Mouse (Mus musculus): ENCODE measurements around the gene Pbxip1.
A peak's percentile ranks its signal among the peaks of the same experiment; 100 is the strongest.

Pbxip1 gene

DNA sequence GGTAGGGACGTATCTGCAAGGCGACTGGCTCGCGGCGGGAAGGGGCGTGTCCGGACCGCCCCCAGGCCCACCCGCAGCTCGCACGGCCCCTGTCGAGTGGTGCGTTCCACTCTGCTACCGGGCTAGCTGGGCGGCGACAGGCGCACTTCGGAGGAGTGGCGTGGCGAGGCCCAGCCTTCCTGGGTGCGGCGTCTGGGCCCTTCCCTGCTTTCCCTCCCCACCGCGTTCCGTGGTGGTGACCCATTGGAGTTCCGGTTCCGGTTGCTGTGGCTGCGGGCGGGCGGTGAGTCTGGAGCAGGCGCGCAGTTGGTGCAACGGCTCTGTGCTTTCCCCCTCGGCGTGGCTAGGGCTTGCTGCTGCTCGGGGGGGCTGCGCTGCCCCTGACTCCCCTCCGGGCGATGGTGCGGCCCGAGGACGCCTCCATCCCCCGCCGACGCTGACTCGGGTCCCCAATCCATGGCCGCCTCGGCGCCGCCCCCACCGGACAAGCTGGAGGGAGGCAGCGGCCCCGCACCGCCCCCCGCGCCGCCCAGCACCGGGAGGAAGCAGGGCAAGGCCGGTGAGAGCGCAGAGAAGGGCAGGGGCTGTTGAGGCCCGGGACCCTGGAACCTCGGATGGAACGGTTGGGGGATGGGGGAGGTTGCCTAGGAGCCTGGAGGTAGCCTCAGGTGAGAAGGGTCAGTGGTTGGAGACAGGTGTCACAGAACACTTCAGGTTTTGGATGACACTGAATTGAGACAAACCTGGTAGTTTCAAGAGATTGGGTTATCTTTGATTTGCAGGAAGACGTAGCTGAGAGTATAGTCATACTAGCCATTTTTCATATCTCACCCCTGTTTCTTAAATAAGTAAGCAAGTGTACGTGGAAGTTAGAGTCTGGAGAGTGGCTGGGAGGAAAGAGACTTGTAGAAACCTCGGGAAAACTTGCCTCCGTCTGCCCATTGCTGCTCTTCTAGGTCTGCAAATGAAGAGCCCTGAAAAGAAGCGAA lies 6.0 kb upstream of the Pbxip1 start, which contains the start of gene Pygo2:
Gene Pygo2, plus strand, starts transcription at position 44 of the 989 bp plus-strand sequence.
- DNase-seq (ENCODE audit: low spot score in 2 of 2): peak; percentile 78 to 90

- no peak for DNase-seq (ENCODE audit: low spot score in 2 of 2)
These were observed 3.9 kb upstream of the Pbxip1 start for GRCm38 (mm10) chr3:89432606-89433005.

DNA sequence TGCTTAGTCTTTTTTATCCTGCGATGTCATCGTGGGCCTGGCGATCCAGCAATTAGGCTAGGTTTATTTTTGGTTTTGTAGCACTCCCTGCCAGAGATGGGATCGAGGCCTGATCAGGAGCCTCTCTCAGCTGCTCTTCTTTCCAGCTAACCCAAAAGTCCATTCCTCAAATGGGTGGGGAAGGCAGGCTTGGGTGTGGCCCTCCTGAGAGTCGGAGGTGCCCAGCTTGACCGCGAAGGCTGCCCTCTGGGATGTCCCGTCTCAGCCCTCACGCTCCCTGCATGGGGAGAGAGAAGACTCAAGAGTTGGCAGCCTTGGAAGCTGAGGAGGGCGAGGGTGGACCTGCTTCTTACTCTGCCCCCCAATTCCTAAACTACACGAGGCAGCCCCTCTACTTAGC lies 2.0 kb upstream of the Pbxip1 start:
- DNase-seq (ENCODE audit: low spot score in 2 of 2): no peak

GRCm38 (mm10) chr3:89435041-89435440 lies 1.5 kb upstream of the Pbxip1 start:
- DNase-seq (ENCODE audit: low spot score in 2 of 2): no peak

DNA sequence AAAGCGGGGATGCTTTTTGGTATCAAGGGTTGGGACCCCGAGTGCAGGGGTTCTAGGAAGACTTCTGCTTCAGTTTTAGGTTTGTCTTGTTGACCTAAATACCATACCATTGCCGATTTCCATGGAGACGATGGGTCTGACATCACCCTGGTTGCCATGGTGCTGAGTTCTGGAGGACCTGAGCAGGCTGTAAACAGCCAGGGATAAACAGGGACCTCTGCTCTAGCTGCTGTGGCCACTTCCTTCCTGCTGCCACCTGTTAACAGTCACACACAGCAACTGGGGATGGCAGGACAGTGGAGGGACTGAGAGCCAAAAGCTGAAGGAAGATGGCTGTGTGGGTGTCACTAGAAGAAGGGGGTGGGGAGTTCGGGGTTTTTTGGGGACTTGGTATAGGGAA lies 763 bp downstream of the Pbxip1 start:
- no peak for DNase-seq (ENCODE audit: low spot score in 2 of 2)

- DNase-seq (ENCODE audit: low spot score in 2 of 2): no peak
These were observed 4.2 kb downstream of the Pbxip1 start for GRCm38 (mm10) chr3:89440691-89441090.

DNA sequence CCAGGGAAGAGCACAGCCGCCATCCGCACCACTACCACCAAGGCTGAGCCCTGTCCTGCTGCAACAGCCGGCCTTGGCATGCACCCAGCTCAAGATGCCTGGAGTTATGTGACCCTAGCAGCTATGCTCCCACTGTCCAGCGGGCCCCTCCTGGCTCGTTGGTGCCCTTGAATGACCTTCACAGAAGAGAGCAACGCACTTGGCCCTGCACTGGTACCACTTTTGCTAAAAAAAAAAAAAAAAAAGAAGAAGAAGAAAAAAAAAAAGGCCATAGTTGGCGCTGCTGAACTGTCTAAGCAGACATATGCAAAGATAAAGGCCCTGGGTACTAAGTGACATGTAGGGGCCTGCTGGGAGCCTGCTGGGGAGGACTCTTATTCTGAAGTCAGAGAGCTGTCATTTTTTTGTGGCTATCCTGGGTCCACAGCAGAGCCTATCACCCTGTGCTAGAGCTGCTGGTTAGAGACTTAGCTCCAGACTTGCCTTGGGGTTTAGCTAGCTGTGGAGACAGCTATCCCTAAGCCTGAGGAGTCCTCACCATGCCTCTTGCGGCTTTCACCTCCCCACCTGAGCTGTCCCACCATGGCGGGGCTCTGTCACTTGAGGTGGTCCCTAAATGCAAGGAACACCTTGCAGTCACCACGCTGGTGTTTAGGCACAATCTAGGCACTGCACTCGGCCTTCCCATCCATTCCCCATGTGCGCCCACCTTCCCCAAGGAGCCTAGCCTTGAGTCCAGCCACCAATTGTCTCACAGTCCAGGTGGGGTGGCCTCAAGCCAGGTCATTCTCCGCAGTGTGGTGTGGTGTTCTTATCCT lies 12.4 kb downstream of the Pbxip1 start:
- DNase-seq (ENCODE audit: low spot score in 2 of 2): peak in 1 of 2 experiments; percentile 57

GRCm38 (mm10) chr3:89449541-89449940 lies 13.0 kb downstream of the Pbxip1 start:
- DNase-seq (ENCODE audit: low spot score in 2 of 2): peak; percentile 76 to 88

DNA sequence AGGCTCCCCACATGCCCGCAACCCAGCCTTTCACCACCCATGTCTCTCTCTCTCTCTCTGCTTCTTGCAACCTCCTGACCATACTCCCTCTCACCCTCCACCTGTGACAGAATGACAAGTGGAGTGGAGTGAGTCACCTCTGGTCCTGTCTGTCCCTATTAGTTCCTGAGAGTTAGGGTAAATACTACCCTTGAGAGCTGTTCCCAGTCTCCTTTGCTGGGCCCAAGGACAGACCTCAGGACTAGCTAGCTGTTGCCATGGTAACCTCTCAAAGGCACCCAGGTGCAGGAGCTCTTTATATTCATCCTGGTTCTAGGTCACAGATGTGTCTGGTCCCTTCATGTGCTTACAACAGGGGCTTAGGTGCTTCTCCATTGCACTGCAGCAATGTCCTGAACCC lies 15.4 kb downstream of the Pbxip1 start:
- no peak for DNase-seq (ENCODE audit: low spot score in 2 of 2)

- no peak for DNase-seq (ENCODE audit: low spot score in 2 of 2)
These were observed 18.1 kb downstream of the Pbxip1 start, which contains the start of gene Pmvk for GRCm38 (mm10) chr3:89454401-89455177. Gene Pmvk (plus strand): TSS chr3:89454541.

GRCm38 (mm10) chr3:89455786-89456285 lies 19.3 kb downstream of the Pbxip1 start:
- DNase-seq (ENCODE audit: low spot score in 2 of 2): no peak

DNA sequence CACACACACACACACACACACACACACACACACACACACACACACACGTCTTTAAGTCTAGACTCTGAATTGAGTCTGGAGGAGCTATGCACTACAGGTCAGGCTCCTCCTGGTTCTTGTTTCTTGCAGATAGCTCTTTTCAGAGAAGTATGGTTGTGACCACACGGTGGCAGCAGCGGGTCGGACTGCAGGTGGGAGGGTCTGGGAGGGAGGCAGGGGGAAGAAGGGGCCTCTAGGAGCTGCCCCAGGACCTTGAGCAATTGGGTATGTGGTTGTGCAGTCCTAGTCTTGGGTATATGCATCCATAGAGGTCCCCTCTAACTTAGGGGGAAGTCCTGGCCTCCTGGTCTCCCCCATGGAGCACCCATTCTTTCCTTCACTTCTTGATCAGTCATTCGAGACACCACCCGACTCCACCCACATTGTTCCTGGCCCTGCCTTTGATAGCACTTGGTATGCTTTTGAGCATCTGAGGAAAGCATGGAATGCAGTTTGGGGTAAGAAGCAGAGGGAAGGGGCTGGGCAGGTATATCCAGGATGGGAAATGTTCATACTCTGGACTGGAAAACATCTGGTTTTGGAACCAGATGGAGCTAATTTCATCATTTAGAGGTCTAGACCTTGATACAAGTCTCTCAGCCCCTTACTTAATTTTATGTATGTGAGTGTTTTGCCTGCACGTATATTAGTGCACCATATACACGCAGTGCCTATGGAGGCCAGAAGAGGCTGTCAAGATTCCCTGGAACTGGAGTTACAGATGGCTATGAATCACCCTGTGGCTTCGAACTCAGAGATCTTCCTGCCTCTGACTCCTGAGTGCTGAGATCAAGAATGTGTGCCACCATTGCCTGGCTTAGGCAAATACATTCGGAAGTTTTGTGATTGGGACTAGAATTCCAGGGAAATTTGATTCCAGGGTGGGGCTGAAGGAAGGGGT lies 20.5 kb downstream of the Pbxip1 start:
- DNase-seq (ENCODE audit: low spot score in 2 of 2): peak; percentile 74 to 91

GRCm38 (mm10) chr3:89458372-89458964 lies 22.0 kb downstream of the Pbxip1 start:
- peak in 1 of 2 experiments; percentile 51 for DNase-seq (ENCODE audit: low spot score in 2 of 2)

DNA sequence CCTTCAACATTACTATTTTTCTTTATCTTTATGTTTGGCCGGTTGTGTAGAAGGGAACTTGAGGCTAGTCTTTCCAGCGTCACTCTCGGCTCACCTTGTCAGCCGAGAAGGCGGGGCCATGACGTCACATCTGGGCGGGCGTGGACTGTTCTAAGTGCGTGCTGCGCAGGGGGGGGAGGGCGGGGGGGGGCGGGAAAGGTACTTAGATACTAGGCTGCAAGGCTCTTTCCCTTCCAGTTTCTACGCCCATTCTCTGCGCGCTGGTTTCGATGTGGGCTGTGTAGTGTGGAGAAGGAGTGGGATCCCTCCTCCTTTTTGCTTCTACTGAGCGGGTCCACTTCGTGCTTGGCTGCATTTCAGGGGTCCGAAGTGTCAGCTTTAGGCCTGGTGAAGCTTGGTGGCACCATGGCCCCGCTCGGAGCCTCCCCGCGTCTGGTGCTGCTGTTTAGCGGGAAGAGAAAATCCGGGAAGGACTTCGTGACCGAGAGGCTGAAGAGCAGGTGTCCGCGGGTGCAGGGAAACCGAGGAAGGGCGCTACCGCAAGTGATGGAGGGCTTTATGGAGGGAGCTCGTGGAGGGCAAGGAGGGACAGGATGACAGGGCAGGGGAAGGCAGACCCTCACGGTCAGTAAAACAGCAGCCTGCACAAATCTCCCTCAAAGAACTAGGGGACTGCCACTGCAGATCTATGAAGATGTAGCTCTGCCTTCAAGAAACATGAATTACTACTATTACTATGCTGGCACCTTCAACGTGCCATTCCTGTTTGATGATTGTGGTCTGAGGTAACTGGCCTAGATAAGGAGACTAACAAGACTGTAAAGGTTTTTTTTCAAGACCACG lies 22.7 kb downstream of the Pbxip1 start:
- peak; percentile 94 to 98 for DNase-seq (ENCODE audit: low spot score in 2 of 2)

GRCm38 (mm10) chr3:89468268-89468667 lies 31.8 kb downstream of the Pbxip1 start:
- no peak for DNase-seq (ENCODE audit: low spot score in 2 of 2)

GRCm38 (mm10) chr3:89472280-89472679 lies 35.8 kb downstream of the Pbxip1 start:
- DNase-seq (ENCODE audit: low spot score in 2 of 2): no peak

DNA sequence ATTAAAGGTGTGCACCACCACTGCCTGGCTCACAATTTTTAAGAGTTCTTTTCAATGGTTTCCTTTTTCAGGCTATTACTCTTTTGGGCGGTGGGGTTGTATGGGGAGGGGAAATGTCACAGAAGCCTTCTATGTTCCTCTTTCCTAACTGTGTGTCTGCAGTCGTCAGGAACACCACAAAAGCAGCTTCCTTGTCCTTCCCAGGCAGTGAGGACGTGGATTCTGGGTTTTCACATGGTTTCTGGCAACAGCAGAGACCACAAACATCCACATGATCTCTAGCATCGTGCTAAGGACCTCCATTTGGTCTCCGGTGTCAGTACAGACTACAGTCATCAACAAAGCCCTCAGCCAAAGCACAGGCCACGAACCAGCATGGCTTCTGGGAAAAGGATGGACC lies 37.3 kb downstream of the Pbxip1 start:
- DNase-seq (ENCODE audit: low spot score in 2 of 2): no peak

DNA sequence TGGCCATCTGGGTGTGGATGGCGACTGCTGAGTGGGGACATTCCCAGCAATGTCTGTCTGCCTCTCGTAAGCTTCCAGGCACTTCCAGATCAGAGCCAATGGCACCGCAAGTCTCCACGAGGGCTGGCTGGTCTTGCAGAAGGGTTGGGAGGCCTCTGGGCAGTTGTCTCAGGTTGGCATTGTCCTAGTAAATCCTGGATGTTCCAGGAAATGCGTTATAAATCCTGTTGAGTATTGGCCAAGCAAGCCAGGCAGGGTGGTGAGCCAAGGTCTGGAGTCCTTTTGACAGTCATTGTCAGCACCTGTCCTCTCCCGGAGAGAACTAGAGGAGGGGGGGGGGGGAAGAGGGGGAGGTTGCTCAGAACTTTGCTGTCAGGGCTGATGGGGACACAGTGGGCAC lies 42.5 kb downstream of the Pbxip1 start:
- DNase-seq (ENCODE audit: low spot score in 2 of 2): no peak

DNA sequence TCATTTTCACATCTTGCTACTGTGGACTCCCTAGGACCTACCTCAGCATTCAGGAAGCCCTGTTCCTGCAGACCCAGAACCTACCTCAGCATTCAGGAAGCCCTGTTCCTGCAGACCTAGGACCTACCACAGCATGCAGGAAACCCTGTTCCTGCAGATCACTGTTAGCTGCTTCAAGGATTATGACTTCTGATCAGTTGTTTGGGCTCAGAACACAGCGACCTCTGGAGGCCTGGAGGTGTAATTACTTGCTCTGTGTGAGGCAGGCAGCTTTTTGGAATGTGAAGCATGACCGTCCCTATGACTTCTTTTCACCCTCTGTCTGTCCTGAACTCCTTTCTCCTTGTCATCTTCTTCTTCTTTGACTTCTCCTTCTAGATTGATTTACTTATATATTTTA lies 45.0 kb downstream of the Pbxip1 start:
- DNase-seq (ENCODE audit: low spot score in 2 of 2): peak; percentile 23 to 69

Measured in spleen, postnatal 10 days (tissue).